ENCODE assay signal across 21 mouse cellular contexts in the genomic region with DNA sequence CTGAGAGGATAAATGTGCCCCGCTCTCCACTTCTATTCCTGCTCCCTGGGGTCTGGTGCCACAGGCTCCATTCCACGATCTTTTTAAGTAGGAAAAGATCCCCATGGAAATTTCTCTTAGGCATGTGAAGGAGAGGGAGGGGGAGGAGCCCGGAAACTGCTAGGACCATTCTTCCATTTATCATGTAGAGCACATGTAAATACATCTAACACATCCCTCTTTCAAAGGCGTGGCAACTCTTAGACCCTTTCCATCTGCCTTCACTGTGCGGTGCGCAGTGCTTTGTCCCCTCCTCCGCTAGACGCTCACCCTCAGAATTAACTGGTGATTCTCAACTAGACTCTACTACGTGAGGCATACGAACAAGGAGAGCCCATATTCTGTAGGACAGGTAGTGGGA. TPM values are rescaled to one million over a fixed set of nuclear protein-coding genes. Genes with fewer than 3 reads are reported as not detected.
DNase-seq lines count a peak whose midpoint lies in the region; ATAC-seq and TF ChIP-seq lines count a peak whose summit lies in the region.
"Had no signal": no experiment of that assay in that cellular context is flagged by ENCODE, and none has a peak within 500 bp of the region (broad histone marks: within the 10 kb centered on the region; RNA-seq: fewer than 3 reads in every experiment).

No protein-coding gene starts in this region.

- H3K9ac ChIP-seq in midbrain, embryonic 13.5 days (replicated peaks): no peak overlapping the region
- H3K9ac ChIP-seq in midbrain, postnatal 0 days (replicated peaks; ENCODE audit: low read length, poor library complexity, severe bottlenecking): no peak overlapping the region
- H3K9ac ChIP-seq in ES-Bruce4 (ENCODE audit: low read depth, poor library complexity, severe bottlenecking): no peak overlapping the region
- H3K9ac ChIP-seq: forebrain, embryonic 13.5 days; hindbrain, embryonic 12.5 days; hindbrain, embryonic 15.5 days had no signal

- no peak for TF ChIP-seq POLR2A in ES-Bruce4 (IDR thresholded peaks at IDR 0.05; ENCODE audit: insufficient read depth, low read length)

- ATAC-seq in midbrain, embryonic 13.5 days: no peak
- ATAC-seq in midbrain, postnatal 0 days (ENCODE audit: low FRiP score): no peak
- ATAC-seq in monocyte, adult 5-6 weeks (replicated peaks; ENCODE audit: insufficient number of reproducible peaks, low FRiP score, low TSS enrichment, poor library complexity, severe bottlenecking): no peak
- ATAC-seq: forebrain, embryonic 13.5 days; forebrain, embryonic 16.5 days had no signal

- no peaks in the 10 kb centered on the region for H3K27me3 ChIP-seq in midbrain, embryonic 13.5 days
- no peaks in the 10 kb centered on the region for H3K27me3 ChIP-seq in midbrain, postnatal 0 days (ENCODE audit: insufficient read depth, low read length)
- no peaks in the 10 kb centered on the region for H3K27me3 ChIP-seq in ES-Bruce4 (ENCODE audit: control insufficient read depth, insufficient read depth, low read length, poor library complexity, severe bottlenecking)
- H3K27me3 ChIP-seq: CH12.LX; forebrain, embryonic 13.5 days; hindbrain, embryonic 12.5 days; hindbrain, embryonic 15.5 days had no signal

- H3K4me2 ChIP-seq in midbrain, embryonic 13.5 days (replicated peaks): no peak overlapping the region
- H3K4me2 ChIP-seq in midbrain, postnatal 0 days (ENCODE audit: low read depth, low read length, poor library complexity, severe bottlenecking): no peak overlapping the region
- H3K4me2 ChIP-seq: forebrain, embryonic 13.5 days; heart, embryonic 11.5 days; hindbrain, embryonic 12.5 days; hindbrain, embryonic 15.5 days had no signal

- DNase-seq in midbrain, postnatal 0 days (ENCODE audit: low spot score): no peak
- peak; percentile 89 for DNase-seq in R1 (ENCODE audit: low read depth, low spot score)
- DNase-seq in spleen, postnatal 4 days (ENCODE audit: low spot score in 2 of 2): no peak
- DNase-seq: adrenal gland, postnatal 10 days; adrenal gland, postnatal 36 days; B cell, adult 2 months; cerebellum, adult 18-20 months; cerebellum, adult 9-10 months; cerebellum, postnatal 14 days; gastrocnemius, postnatal 10 days; heart, adult 11 months had no signal

- 0 out of 2 replicates have a peak, but pooled peaks have one; percentile 33 for TF ChIP-seq EP300 in ES-Bruce4 (IDR thresholded peaks at IDR 0.05; ENCODE audit: insufficient read depth, low read depth, low read length)

- peaks cover 7% of the 10 kb centered on the region; the same call in 1 of the 2 replicates for H3K4me1 ChIP-seq in midbrain, embryonic 13.5 days (replicated peaks)
- H3K4me1 ChIP-seq in midbrain, postnatal 0 days (ENCODE audit: insufficient read depth, low read length): no peaks in the 10 kb centered on the region
- peaks cover 4% of the 10 kb centered on the region for H3K4me1 ChIP-seq in ES-Bruce4 (ENCODE audit: control insufficient read depth, insufficient read depth, low read length)
- H3K4me1 ChIP-seq: forebrain, embryonic 13.5 days; hindbrain, embryonic 12.5 days had no signal

- no peak for TF ChIP-seq CTCF in midbrain, postnatal 0 days (IDR thresholded peaks at IDR 0.05)
- no peak for TF ChIP-seq CTCF in ES-Bruce4 (IDR thresholded peaks at IDR 0.05; ENCODE audit: low read depth, low read length)

- H3K36me3 ChIP-seq in midbrain, embryonic 13.5 days: peaks cover 26% of the 10 kb centered on the region
- peaks cover 8% of the 10 kb centered on the region for H3K36me3 ChIP-seq in midbrain, postnatal 0 days (ENCODE audit: insufficient read depth, low read length)
- no peaks in the 10 kb centered on the region for H3K36me3 ChIP-seq in ES-Bruce4 (ENCODE audit: control insufficient read depth, insufficient read depth, low read length, poor library complexity, severe bottlenecking)
- H3K36me3 ChIP-seq: hindbrain, embryonic 15.5 days had no signal

- H3K4me3 ChIP-seq in midbrain, embryonic 13.5 days (replicated peaks): no peak overlapping the region
- H3K4me3 ChIP-seq in midbrain, postnatal 0 days (ENCODE audit: low read depth, low read length): no peak overlapping the region
- H3K4me3 ChIP-seq in ES-Bruce4 (ENCODE audit: low read depth, low read length): no peak overlapping the region
- H3K4me3 ChIP-seq: forebrain, embryonic 10.5 days; forebrain, embryonic 13.5 days; hindbrain, embryonic 12.5 days; hindbrain, embryonic 15.5 days had no signal

- no peaks in the 10 kb centered on the region for H3K9me3 ChIP-seq in midbrain, embryonic 13.5 days
- no peaks in the 10 kb centered on the region for H3K9me3 ChIP-seq in midbrain, postnatal 0 days (ENCODE audit: low read length)
- no peaks in the 10 kb centered on the region for H3K9me3 ChIP-seq in ES-Bruce4 (replicated peaks; ENCODE audit: control insufficient read depth, insufficient read depth, low read length, poor library complexity, severe bottlenecking)
- H3K9me3 ChIP-seq: forebrain, embryonic 10.5 days; forebrain, embryonic 13.5 days; hindbrain, embryonic 12.5 days; hindbrain, embryonic 15.5 days had no signal

- WGBS in midbrain, embryonic 13.5 days: 77% methylated on average over 10 of the region's 10 CpGs
- 71% methylated on average over 10 of the region's 10 CpGs for WGBS in midbrain, postnatal 0 days

- peak overlapping the region; percentile 16; the same call in 1 of the 2 replicates for H3K27ac ChIP-seq in midbrain, embryonic 13.5 days
- H3K27ac ChIP-seq in midbrain, postnatal 0 days (ENCODE audit: low read depth, low read length): no peak overlapping the region
- no peak overlapping the region for H3K27ac ChIP-seq in ES-Bruce4 (ENCODE audit: insufficient read depth, low read length)
- H3K27ac ChIP-seq: forebrain, embryonic 10.5 days; forebrain, embryonic 13.5 days; hindbrain, embryonic 12.5 days; hindbrain, embryonic 15.5 days had no signal

RNA-seq across cellular contexts. Expression of a gene that starts 56.5 kb away (rescaled TPM):
- 0.30 and 0.36 TPM in 2 replicates for polyA plus RNA-seq in midbrain, embryonic 13.5 days (2015; fragmentation: Nextera tagmentation; extraction: Ambion mirVana)
- 1.3 and 3.2 TPM in 2 replicates for total RNA-seq in midbrain, postnatal 0 days (2014; rRNA removed)
- polyA plus RNA-seq in midbrain, postnatal 0 days (2015; fragmentation: Nextera tagmentation; extraction: Ambion mirVana): 0.58 and 0.60 TPM in 2 replicates
- polyA plus RNA-seq in ES-Bruce4 (2011; ENCODE audit: insufficient read depth, insufficient read length, low read depth, missing spikeins): not detected in 2 replicates
- 60.8 to 97.0 TPM (median 66.2 TPM) in 3 replicates for total RNA-seq in monocyte, adult 5-6 weeks (2017)
